Mouse (Mus musculus) ES-Bruce4 (cell line): ENCODE measurements around the gene Fam214a.

ENCODE experiments used
- CTCF ChIP-seq: IDR thresholded peaks from one replicate; pipeline ENCODE4 v1.8.1; 2011; ENCODE audit warnings: low read depth, low read length
- EP300 ChIP-seq: IDR thresholded peaks from 2 replicates; pipeline ENCODE4 v1.6.1; 2011; ENCODE audit warnings: low read depth, low read length; ENCODE audit not compliant: insufficient read depth
- POLR2A ChIP-seq: IDR thresholded peaks from one replicate; pipeline ENCODE4 v1.8.1; 2011; ENCODE audit warnings: low read length; ENCODE audit not compliant: insufficient read depth

- TF ChIP-seq CTCF (no peak), POLR2A (no peak), EP300 (0 out of 2 replicates have a peak, but pooled peaks have one; percentile 9)
Observed at GRCm38 (mm10) chr9:74997976-74998375, 45.3 kb downstream of the Fam214a start.
